Mouse (Mus musculus) stomach, postnatal 0 days (tissue): Measurements from ENCODE around the gene Defb25. TPM values are rescaled to one million over a fixed set of nuclear protein-coding genes. Genes with fewer than 3 reads are reported as not detected.

Experiments used
- ATAC-seq: fragments of 200-750 bp; cut with Nextera tagmentation; 2 replicates; pipeline ENCODE4 v1.8.0; 2017; ENCODE audit not compliant: low FRiP score, low TSS enrichment
- DNase-seq: peaks from one replicate; pipeline ENCODE4 v3.0.0-alpha.2; 2016; ENCODE audit warnings: low spot score
- H3K27ac ChIP-seq: fragments of 300-500 bp; sonication (generic); replicated peaks from 2 replicates; pipeline ENCODE4 v1.5.1; 2014; ENCODE audit warnings: mild to moderate bottlenecking, control low read depth
- H3K27me3 ChIP-seq: fragments of 300-500 bp; sonication (generic); 2 replicates; pipeline ENCODE4 v1.6.1; 2014; ENCODE audit warnings: low read length; ENCODE audit not compliant: control insufficient read depth, insufficient read depth
- H3K36me3 ChIP-seq: fragments of 300-500 bp; sonication (generic); 2 replicates; pipeline ENCODE4 v1.6.1; 2014; ENCODE audit warnings: low read length, mixed read lengths; ENCODE audit not compliant: control insufficient read depth, insufficient read depth
- H3K4me1 ChIP-seq: fragments of 300-500 bp; sonication (generic); replicated peaks from 2 replicates; pipeline ENCODE4 v1.6.1; 2014; ENCODE audit warnings: antibody characterized with exemption; ENCODE audit not compliant: control insufficient read depth, insufficient read depth
- H3K4me2 ChIP-seq: fragments of 300-500 bp; sonication (generic); replicated peaks from 2 replicates; pipeline ENCODE4 v1.6.1; 2014; ENCODE audit warnings: low read depth, mild to moderate bottlenecking, control low read depth, moderate library complexity
- H3K4me3 ChIP-seq: fragments of 300-500 bp; sonication (generic); 2 replicates; pipeline ENCODE4 v1.5.1; 2014; ENCODE audit warnings: low read depth, low read length, control low read depth
- H3K9ac ChIP-seq: fragments of 300-500 bp; sonication (generic); 2 replicates; pipeline ENCODE4 v1.6.1; 2014; ENCODE audit warnings: mild to moderate bottlenecking, low read length, control low read depth, mixed read lengths
- H3K9me3 ChIP-seq: fragments of 300-500 bp; sonication (generic); 2 replicates; pipeline ENCODE4 v1.6.1; 2016; ENCODE audit warnings: low read length; ENCODE audit not compliant: control insufficient read depth
- CTCF ChIP-seq: IDR thresholded peaks from 2 replicates; pipeline ENCODE4 v1.5.1; 2016; ENCODE audit warnings: antibody characterized with exemption, low read depth, mild to moderate bottlenecking, moderate library complexity
- EP300 ChIP-seq: optimal IDR thresholded peaks from 2 replicates; pipeline ENCODE3; 2016; ENCODE audit warnings: antibody characterized with exemption
- WGBS: fragments of 180-500 bp; shearing (Covaris S2); extraction: QIAGEN DNeasy Blood & Tissue Kit; methylation state at CpG from one replicate; pipeline ENCODE4 v1.1.7; 2014; 5-methylcytosine and 5-hydroxymethylcytosine counted together
- polyA plus RNA-seq: library from polyadenylated mRNA; unstranded; fragments of >200 nt; fragmentation: Nextera tagmentation; extraction: Ambion mirVana; gene quantifications from 2 replicates; pipeline ENCODE4 v1.2.1, GENCODE M21; 2015

Gene Defb25
- polyA plus RNA-seq, 1 experiment from 2014 or later, result 0.73 TPM

- Histone ChIP-seq H3K4me1 (no peaks in the 10 kb centered on the region), H3K9me3 (no peaks in the 10 kb centered on the region), H3K4me2 (no peak overlapping the region), H3K36me3 (no peaks in the 10 kb centered on the region), H3K27ac (no peak overlapping the region), H3K9ac (no peak overlapping the region), H3K4me3 (no peak overlapping the region), H3K27me3 (no peaks in the 10 kb centered on the region)
- no peak for DNase-seq
- ATAC-seq, result no peak
- 83% methylated on average over 8 of the region's 8 CpGs for WGBS
- TF ChIP-seq EP300 (no peak), CTCF (no peak)
Measured at GRCm38 (mm10) chr2:152573484-152573883, 49.4 kb downstream of the Defb25 start.

Other genes starting within 250 kb of the Defb25 start
- gene Nrsn2, start 246.4 kb downstream of the Defb25 start, polyA plus RNA-seq, result 1.1 and 1.5 TPM in 2 replicates
- gene Sox12, start 225.0 kb downstream of the Defb25 start, polyA plus RNA-seq, result 2.7 and 3.0 TPM in 2 replicates
- gene Zcchc3, start 208.0 kb downstream of the Defb25 start, polyA plus RNA-seq, result 14.8 and 15.6 TPM in 2 replicates
- 0.38 TPM in 2 replicates for gene 6820408C15Rik, start 207.5 kb downstream of the Defb25 start, polyA plus RNA-seq
- not detected in 2 replicates for gene Defb23, start 158.4 kb downstream of the Defb25 start, polyA plus RNA-seq
- gene Defb20, start 146.0 kb downstream of the Defb25 start, polyA plus RNA-seq, result not detected in 2 replicates
- not detected in 2 replicates for gene Defb22, start 132.9 kb downstream of the Defb25 start, polyA plus RNA-seq
- gene Defb26, start 111.4 kb downstream of the Defb25 start, polyA plus RNA-seq, result not detected in 2 replicates
- gene Defb28, start 104.8 kb downstream of the Defb25 start, polyA plus RNA-seq, result not detected in 2 replicates
- not detected in 2 replicates for gene Defb29, start 83.0 kb downstream of the Defb25 start, polyA plus RNA-seq
- not detected in 2 replicates for gene Gm17416, start 53.7 kb downstream of the Defb25 start, polyA plus RNA-seq
- not detected in 2 replicates for gene Defb21, start 50.3 kb downstream of the Defb25 start, polyA plus RNA-seq
- gene Defb19, start 42.7 kb downstream of the Defb25 start, polyA plus RNA-seq, result not detected in 2 replicates
- gene Defb45, start 23.7 kb downstream of the Defb25 start, polyA plus RNA-seq, result not detected in 2 replicates
- 0.23 TPM in 1 of 2 replicates, not detected in the other for gene Defb36, start 18.7 kb downstream of the Defb25 start, polyA plus RNA-seq
- 17.2 and 19.7 TPM in 2 replicates for gene Rem1, start 3.9 kb upstream of the Defb25 start, polyA plus RNA-seq
- gene H13, start 46.4 kb upstream of the Defb25 start, polyA plus RNA-seq, result 110 and 121 TPM in 2 replicates
- 22.9 and 23.4 TPM in 2 replicates for gene Mcts2, start 64.0 kb upstream of the Defb25 start, polyA plus RNA-seq
- 191 and 228 TPM in 2 replicates for gene Id1, start 113.2 kb upstream of the Defb25 start, polyA plus RNA-seq
- gene Cox4i2, start 131.1 kb upstream of the Defb25 start, polyA plus RNA-seq, result 9.8 and 10.6 TPM in 2 replicates
- 45.6 and 48.7 TPM in 2 replicates for gene Bcl2l1, start 208.7 kb upstream of the Defb25 start, polyA plus RNA-seq
- 14.0 and 17.7 TPM in 2 replicates for gene Tpx2, start 224.9 kb upstream of the Defb25 start, polyA plus RNA-seq